Mouse (Mus musculus) liver, adult 2 months (tissue): ENCODE measurements around the gene Ccdc144b.

Experiments used
- CTCF ChIP-seq: fragments of 200-500 bp; IDR thresholded peaks from 2 replicates; pipeline ENCODE4 v1.5.1; 2011; ENCODE audit warnings: low read depth, low read length, control low read depth
- POLR2A ChIP-seq: fragments of 200-500 bp; IDR thresholded peaks from 2 replicates; pipeline ENCODE4 v1.6.1; 2011; ENCODE audit warnings: low read length, control low read depth; ENCODE audit not compliant: insufficient read depth; ENCODE audit errors: extremely low read depth

DNA sequence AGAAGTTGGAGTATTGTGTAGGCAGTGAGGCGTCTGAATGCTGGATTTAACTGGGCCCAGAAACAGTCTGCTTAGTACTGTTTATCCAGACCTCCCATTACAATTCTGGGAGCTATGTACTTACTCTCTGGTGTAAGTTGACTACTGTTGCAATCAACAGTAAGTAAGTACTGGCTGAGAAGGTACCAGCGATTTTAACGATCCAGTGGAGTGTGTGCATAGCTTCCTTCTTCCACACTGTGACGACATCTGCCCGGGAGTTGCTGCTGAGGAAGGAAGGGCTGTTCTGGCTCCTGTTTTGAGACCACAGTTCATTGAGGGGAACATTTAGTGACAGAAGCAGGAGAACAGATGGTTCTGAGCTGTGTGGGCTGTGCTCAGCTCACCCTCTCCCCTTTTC, 17.7 kb upstream of the Ccdc144b start:
- TF ChIP-seq POLR2A = no peak
- TF ChIP-seq CTCF = no peak
